Mouse (Mus musculus): ENCODE measurements around the gene Als2cl. TPM values are rescaled to one million over a fixed set of nuclear protein-coding genes. Genes with fewer than 3 reads are reported as not detected.

Als2cl gene
- polyA plus RNA-seq, 1 experiment from 2014 or later, result 1.1 TPM

GRCm38 (mm10) chr9:110947900-110948299 is 68.2 kb downstream of the Als2cl start:
- Histone ChIP-seq H3K36me3 (ENCODE audit: control insufficient read depth, insufficient read depth) (no peaks in the 10 kb centered on the region), H3K4me2 (ENCODE audit: low read length) (no peak overlapping the region), H3K4me3 (replicated peaks; ENCODE audit: low read length) (no peak overlapping the region), H3K9ac (replicated peaks; ENCODE audit: low read depth, low read length) (no peak overlapping the region), H3K9me3 (ENCODE audit: control insufficient read depth, low read length) (no peaks in the 10 kb centered on the region), H3K27ac (ENCODE audit: low read length) (no peak overlapping the region), H3K27me3 (replicated peaks; ENCODE audit: control insufficient read depth, insufficient read depth, low read length) (peaks cover 26% of the 10 kb centered on the region), H3K4me1 (replicated peaks; ENCODE audit: control insufficient read depth, insufficient read depth, low read length) (peaks cover 11% of the 10 kb centered on the region)
- ATAC-seq, result no peak
- 29% methylated on average over 6 of the region's 6 CpGs for WGBS

DNA sequence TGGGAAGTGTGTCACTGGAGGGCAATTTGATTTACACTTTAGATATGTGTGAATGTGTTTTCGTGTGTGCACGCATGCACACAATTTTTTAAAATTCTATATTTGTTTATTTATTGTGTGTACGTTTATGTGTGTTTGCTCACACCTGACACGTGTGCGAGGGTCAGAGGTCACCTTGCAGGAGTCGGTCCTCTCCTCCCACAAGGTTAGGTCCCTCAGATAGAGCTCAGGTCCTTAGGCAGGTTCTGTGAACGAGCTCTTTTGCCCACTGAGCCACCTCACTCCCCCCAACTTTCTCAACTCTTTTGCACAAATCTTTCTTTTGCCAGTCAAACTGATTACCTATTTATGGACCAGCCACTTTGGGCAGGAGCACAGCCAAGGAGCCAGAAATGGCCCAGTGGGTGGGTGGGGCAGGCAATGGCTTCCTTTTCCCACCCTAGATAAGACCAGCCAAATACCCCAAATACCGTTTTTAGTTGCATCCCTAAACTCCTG is 69.2 kb downstream of the Als2cl start:
- WGBS, result 65% methylated on average over 8 of the region's 8 CpGs
- Histone ChIP-seq H3K9ac (replicated peaks; ENCODE audit: low read depth, low read length) (no peak overlapping the region), H3K4me2 (ENCODE audit: low read length) (no peak overlapping the region), H3K4me1 (replicated peaks; ENCODE audit: control insufficient read depth, insufficient read depth, low read length) (peaks cover 11% of the 10 kb centered on the region), H3K9me3 (ENCODE audit: control insufficient read depth, low read length) (no peaks in the 10 kb centered on the region), H3K4me3 (replicated peaks; ENCODE audit: low read length) (no peak overlapping the region), H3K27ac (ENCODE audit: low read length) (no peak overlapping the region), H3K36me3 (ENCODE audit: control insufficient read depth, insufficient read depth) (no peaks in the 10 kb centered on the region), H3K27me3 (replicated peaks; ENCODE audit: control insufficient read depth, insufficient read depth, low read length) (peaks cover 26% of the 10 kb centered on the region)
- no peak for ATAC-seq

DNA sequence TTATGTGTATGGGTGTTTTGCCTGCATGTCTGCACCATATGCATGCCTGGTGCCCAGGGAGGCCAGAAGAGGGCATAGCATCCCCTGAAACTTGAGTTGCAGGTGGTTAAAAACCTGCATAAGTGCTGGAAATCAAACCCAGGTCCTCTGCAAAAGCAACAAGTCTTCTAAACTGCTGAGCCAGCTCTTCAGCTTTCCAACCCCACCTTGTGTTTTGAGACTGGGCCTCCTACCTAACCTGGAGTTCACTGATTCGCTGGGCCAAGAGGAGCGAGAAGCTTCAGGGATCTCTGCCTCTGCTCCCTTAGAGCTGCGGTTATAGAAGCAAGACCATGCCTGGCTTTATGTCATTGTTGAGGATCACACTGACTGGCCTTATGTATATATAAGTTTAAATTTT is 70.4 kb downstream of the Als2cl start:
- Histone ChIP-seq H3K36me3 (ENCODE audit: control insufficient read depth, insufficient read depth) (no peaks in the 10 kb centered on the region), H3K27me3 (replicated peaks; ENCODE audit: control insufficient read depth, insufficient read depth, low read length) (peaks cover 16% of the 10 kb centered on the region), H3K4me2 (ENCODE audit: low read length) (no peak overlapping the region), H3K4me1 (replicated peaks; ENCODE audit: control insufficient read depth, insufficient read depth, low read length) (peaks cover 11% of the 10 kb centered on the region), H3K9ac (replicated peaks; ENCODE audit: low read depth, low read length) (no peak overlapping the region), H3K4me3 (replicated peaks; ENCODE audit: low read length) (no peak overlapping the region), H3K9me3 (ENCODE audit: control insufficient read depth, low read length) (no peaks in the 10 kb centered on the region), H3K27ac (ENCODE audit: low read length) (no peak overlapping the region)
- no peak for ATAC-seq
- WGBS, result 94% methylated on average over 3 of the region's 3 CpGs

Small RNA genes within 50 kb of the gene (microRNA-seq; reads per million reads assigned to microRNA genes)
- gene Gm24269, result not detected

Other genes with a start within 250 kb of the Als2cl start
- 2.3 and 5.9 TPM in 2 replicates for gene Nbeal2, start 225.7 kb upstream of the Als2cl start, polyA plus RNA-seq (2015; fragmentation: Nextera tagmentation; extraction: Ambion mirVana)
- gene Ccdc12, start 223.4 kb upstream of the Als2cl start, polyA plus RNA-seq (2015; fragmentation: Nextera tagmentation; extraction: Ambion mirVana), result 100 and 113 TPM in 2 replicates
- gene Myl3, start 138.0 kb upstream of the Als2cl start, polyA plus RNA-seq (2015; fragmentation: Nextera tagmentation; extraction: Ambion mirVana), result 0.39 TPM in 1 of 2 replicates, not detected in the other
- 6.4 and 8.4 TPM in 2 replicates for gene Pth1r, start 132.7 kb upstream of the Als2cl start, polyA plus RNA-seq (2015; fragmentation: Nextera tagmentation; extraction: Ambion mirVana)
- gene Prss42, start 81.7 kb upstream of the Als2cl start, polyA plus RNA-seq (2015; fragmentation: Nextera tagmentation; extraction: Ambion mirVana), result not detected in 2 replicates
- gene Prss44, start 65.9 kb upstream of the Als2cl start, polyA plus RNA-seq (2015; fragmentation: Nextera tagmentation; extraction: Ambion mirVana), result not detected in 2 replicates
- not detected in 2 replicates for gene Prss43, start 53.2 kb upstream of the Als2cl start, polyA plus RNA-seq (2015; fragmentation: Nextera tagmentation; extraction: Ambion mirVana)
- not detected in 2 replicates for gene Prss45, start 45.3 kb upstream of the Als2cl start, polyA plus RNA-seq (2015; fragmentation: Nextera tagmentation; extraction: Ambion mirVana)
- not detected in 2 replicates for gene Prss46, start 35.4 kb upstream of the Als2cl start, polyA plus RNA-seq (2015; fragmentation: Nextera tagmentation; extraction: Ambion mirVana)
- 0.14 TPM in 1 of 2 replicates, not detected in the other for gene Prss50, start 21.9 kb upstream of the Als2cl start, polyA plus RNA-seq (2015; fragmentation: Nextera tagmentation; extraction: Ambion mirVana)
- 0.86 and 1.8 TPM in 2 replicates for gene Tmie, start 243 bp downstream of the Als2cl start, polyA plus RNA-seq (2015; fragmentation: Nextera tagmentation; extraction: Ambion mirVana)
- gene Fam240a, start 37.0 kb downstream of the Als2cl start, polyA plus RNA-seq (2015; fragmentation: Nextera tagmentation; extraction: Ambion mirVana), result not detected in 2 replicates
- gene Tdgf1, start 66.3 kb downstream of the Als2cl start, polyA plus RNA-seq (2015; fragmentation: Nextera tagmentation; extraction: Ambion mirVana), result not detected in 2 replicates
- gene Lrrc2, start 71.7 kb downstream of the Als2cl start, polyA plus RNA-seq (2015; fragmentation: Nextera tagmentation; extraction: Ambion mirVana), result 0.29 and 0.57 TPM in 2 replicates
- gene Rtp3, start 110.7 kb downstream of the Als2cl start, polyA plus RNA-seq (2015; fragmentation: Nextera tagmentation; extraction: Ambion mirVana), result not detected in 2 replicates
- 0.70 and 1.4 TPM in 2 replicates for gene Ltf, start 139.4 kb downstream of the Als2cl start, polyA plus RNA-seq (2015; fragmentation: Nextera tagmentation; extraction: Ambion mirVana)
- gene Ccrl2, start 177.6 kb downstream of the Als2cl start, polyA plus RNA-seq (2015; fragmentation: Nextera tagmentation; extraction: Ambion mirVana), result 1.1 and 1.5 TPM in 2 replicates
- gene Lrrfip2, start 237.7 kb downstream of the Als2cl start, polyA plus RNA-seq (2015; fragmentation: Nextera tagmentation; extraction: Ambion mirVana), result 41.1 and 43.2 TPM in 2 replicates